Mouse (Mus musculus) CD4-positive, CD25-positive, alpha-beta regulatory T cell, adult 2 months (primary cell): ENCODE results near the gene Men1.

Experiments
- DNase-seq: peaks from one replicate; pipeline ENCODE4 v3.0.0-alpha.2; 2012; ENCODE audit warnings: low read depth, low spot score

Gene Men1

DNA sequence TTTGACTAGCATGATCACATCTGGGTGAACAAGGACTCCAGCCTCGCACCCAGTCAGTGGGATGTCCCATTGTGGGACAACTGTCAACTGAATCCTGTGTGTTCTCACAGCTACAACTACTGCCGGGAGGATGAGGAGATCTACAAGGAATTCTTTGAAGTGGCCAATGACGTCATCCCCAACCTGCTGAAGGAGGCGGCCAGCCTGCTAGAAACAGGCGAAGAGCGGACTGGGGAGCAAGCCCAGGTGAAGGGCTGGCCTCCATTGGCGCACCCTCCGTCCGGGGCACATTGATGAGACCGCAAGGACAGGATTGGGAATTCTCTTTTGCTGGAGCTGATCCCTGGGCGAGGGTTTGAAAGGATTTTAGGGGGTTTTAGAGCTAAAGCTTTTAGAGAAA is 3.9 kb downstream of the Men1 start:
- DNase-seq = no peak

DNA sequence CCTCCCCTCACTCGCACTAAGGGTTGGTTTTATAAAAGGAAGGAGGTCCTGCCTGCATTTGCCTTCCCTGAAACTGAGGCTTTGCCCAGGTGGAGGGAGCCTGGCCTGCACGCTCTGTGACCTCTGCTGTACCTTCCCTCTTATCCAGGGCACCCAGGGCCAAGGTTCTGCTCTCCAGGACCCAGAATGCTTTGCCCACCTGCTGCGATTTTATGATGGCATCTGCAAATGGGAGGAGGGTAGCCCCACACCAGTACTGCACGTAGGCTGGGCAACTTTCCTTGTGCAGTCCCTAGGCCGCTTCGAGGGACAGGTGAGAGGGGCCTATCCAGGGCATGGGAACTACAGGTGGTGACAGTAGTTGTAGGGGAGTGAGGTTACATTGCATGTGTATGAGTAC is 4.4 kb downstream of the Men1 start:
- DNase-seq = no peak

DNA sequence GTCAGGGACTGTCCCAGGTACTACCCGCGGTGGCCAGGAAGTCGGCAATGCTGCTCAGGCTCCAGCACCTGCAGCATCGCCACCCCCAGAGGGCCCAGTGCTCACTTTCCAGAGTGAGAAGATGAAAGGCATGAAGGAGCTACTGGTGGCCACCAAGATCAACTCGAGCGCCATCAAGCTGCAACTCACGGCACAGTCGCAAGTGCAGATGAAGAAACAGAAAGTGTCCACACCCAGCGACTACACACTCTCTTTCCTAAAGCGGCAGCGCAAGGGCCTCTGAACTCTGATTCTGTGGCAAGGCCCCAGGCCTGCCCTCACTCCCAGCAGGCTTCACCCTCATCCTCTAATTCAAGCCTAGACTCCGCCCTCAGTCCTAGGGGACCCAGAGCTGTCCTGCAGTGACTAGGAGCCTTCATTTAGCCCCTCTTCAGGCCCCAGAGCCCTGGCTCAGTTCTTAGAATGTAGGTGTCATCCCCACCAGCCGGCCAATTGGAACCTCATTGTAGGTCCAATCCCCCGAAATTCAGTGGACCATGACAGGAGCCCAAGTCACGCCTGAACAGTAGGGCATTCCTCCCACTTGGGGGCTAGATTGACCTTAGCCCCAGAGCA is 5.2 kb downstream of the Men1 start:
- peak; percentile 92 for DNase-seq

DNA sequence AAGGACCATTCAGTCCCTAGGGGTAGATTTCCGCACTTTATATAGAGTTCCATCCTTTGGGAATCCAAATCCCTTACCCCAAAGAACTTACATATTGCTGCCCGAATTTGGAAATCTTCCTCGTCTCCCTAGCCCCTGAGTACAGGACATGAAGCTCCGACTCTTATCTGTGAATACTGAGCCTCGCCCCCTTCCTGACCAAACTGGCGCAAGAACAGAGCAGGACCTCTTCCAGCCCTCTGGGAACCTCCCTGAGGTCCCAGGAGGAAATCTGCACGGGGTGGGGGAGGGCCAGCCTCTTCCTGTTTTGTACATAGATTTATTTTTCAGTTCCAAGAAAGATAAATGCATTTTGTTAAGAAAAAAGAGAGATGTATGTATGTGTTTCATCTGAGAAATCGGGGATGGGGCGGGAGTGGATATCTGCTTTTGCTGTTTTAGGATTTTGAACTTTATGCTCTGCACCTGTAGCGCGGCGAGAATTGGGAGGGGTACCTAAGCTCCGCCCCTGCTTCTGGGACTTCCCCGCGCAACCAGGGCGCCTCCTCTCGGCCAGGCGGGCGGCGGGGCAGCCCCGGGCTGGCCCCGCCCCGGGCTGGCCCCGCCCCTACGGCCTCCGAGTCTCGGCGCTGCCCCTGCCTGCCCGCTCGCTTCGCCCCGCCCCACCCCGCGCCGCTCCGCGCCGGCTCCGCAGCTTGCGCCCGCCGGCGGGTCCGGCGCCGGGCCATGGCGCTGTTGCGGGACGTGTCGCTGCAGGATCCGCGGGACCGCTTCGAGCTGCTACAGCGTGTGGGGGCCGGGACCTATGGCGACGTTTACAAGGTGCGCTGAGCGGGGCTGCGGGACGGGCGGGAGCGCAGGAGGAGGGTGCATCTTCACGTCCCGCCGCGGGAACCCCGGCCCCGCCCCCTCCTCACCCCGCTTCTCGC is 6.0 kb downstream of the Men1 start, which contains the start of gene Map4k2:
Map4k2 (plus strand) TSS at position 612 of the 929 bp plus-strand sequence.
- DNase-seq = peak; percentile 95

DNA sequence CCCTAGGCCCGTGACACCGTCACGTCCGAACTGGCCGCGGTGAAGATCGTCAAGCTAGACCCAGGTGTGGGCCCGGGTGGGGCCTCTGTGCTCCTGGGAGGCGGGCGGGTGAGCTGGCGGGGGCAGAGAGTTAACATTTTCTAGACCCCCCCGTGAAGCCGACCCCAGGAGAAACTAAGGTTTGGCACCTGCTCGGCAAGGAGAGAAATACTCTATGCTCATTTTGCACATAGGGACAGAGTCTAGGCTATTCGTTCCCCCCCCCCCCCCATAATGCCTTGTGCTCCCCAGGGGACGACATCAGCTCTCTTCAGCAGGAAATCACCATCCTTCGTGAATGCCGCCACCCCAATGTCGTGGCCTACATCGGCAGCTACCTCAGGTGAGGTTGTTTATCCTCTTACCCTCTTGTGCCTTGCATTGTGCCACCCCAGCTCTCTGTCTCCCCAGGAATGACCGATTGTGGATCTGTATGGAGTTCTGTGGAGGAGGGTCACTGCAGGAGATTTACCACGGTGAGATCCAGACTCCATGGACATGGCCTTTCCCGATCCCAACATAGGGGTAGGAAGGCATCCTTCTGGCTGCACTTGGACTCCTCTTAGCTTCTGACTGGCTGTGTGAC is 6.8 kb downstream of the Men1 start:
- peak; percentile 68 for DNase-seq

DNA sequence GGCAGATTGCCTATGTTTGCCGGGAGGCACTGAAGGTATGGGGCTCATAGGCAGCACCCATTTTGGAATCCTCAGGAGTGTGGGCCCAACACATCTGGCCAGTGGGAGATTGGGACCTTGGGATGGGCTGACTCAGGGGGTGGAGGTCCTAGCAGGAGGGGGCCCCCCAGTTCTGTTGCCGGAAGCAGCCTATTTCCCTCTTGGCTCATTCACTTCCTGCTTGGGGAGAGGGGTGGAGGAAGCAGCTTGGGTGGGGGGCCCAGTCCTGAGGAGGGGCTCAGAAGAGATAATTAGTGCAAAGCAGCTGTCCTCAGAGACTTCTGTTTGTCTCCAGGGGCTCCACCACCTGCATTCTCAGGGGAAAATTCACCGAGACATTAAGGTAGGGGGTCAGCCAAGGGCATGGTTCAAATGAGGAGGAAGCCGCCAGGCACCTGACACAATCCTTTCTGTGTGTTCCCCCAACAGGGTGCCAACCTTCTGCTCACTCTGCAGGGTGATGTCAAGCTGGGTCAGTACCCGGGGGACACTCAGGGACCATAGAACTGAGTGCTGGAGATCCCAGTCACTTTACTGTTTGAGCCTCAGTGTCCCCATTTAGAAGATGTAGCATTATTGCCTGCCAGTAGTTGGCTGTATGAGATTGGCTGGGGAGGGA is 7.6 kb downstream of the Men1 start:
- DNase-seq = peak; percentile 35

DNA sequence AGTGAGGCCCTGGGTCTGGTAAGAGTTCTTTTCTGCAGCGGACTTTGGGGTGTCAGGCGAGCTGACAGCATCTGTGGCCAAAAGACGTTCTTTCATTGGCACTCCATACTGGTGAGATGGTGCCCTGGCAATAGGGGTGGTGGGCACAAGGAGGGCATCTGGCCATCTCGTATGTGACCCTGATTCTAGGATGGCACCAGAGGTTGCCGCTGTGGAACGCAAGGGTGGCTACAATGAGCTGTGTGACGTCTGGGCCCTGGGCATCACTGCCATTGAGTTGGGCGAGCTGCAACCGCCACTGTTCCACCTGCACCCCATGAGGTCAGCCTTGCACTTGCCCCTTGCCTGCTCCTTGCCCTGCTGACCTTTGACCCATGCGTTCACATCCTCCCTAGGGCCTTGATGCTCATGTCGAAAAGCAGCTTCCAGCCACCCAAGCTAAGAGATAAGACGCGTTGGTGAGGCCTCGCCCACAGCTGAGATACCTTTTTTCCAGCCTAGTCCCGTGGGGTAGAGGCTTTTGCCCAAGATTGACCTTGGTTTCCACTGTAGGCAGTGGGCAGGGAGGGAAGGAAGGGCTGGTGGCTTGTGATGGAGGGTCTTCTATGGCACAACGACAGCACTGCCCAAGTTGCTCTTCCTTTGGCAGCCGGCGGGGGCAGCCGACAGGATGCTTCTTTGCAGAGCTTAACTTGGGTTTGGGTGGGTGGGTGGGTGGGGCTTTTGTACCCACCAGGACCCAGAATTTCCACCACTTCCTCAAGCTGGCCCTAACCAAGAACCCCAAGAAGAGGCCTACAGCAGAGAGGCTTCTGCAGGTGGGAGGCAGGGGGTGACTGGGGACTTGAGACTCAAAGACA is 8.5 kb downstream of the Men1 start:
- DNase-seq = peak; percentile 55

DNA sequence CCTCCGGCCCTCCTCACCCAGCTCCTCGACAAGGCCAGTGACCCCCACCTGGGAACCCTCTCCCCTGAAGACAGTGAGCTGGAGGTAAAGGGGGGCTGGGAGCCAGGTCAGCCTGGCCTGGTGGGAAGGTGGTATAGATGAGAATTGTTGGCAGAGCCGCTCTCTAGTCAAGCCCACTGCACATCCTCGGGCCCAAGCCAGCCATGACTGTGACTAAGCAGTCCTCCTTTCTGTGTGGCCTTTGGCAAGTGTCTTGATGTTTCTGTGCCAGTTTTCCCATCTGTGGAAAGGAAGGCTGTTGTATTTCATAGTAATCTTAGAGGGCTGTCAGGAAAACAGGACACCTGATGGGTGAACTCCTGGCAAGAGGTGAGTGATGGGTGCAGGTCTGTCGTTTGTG is 9.2 kb downstream of the Men1 start:
- DNase-seq = no peak

DNA sequence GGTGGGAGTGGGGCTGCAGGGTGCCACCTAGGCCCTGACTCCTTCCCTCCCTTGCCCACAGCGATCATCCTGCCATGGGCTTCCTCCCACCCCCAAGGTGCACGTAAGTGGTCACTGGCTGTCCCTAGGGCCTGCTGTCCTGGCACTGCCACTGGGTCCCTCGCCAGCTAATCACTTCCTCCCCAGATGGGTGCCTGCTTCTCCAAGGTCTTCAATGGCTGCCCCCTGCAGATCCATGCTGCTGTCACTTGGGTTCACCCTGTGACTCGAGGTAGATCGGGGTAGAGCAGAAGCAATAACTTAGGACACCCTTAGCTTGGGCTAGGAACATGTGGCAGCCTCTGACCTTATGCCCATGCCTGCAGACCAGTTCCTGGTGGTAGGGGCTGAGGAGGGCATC is 11.2 kb downstream of the Men1 start:
- DNase-seq = no peak

DNA sequence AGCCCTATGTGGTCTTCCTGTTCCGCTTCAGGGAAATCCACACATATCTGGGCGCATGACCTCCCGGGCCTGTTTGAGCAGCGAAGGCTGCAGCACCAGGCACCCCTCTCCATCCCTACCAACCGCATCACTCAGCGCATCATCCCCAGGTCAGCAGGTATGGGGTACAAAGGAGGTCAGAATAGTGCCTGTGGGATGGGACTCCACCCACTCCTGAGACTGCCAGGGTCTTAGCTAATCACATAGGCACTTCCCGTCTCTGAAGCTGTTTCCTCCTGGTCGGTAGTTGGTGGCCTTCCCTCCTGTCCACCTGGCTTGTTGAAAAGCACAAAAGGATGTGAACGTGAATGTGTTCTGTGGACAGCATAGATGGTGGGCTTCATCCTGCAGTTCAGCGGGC is 11.9 kb downstream of the Men1 start:
- DNase-seq = no peak

DNA sequence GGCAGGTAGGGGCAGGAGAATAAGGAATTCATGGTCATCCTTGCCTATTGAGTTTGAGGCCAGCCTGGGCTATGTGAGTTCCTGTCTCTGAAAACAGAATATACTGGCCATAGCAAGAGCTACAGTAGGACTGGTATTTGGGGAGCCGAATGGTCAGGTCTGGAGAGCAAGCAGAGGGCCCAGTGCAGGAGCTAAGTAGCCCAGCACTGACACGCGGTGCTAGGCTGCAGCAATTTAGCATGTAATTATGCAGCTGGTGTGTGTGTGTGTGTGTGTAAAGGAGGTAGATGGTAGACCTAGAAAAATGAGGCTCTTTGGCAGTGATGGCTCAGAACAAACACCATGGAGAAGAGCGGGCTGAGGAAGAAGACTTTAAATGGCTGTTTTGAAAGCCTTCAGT is 12.8 kb downstream of the Men1 start:
- no peak for DNase-seq

DNA sequence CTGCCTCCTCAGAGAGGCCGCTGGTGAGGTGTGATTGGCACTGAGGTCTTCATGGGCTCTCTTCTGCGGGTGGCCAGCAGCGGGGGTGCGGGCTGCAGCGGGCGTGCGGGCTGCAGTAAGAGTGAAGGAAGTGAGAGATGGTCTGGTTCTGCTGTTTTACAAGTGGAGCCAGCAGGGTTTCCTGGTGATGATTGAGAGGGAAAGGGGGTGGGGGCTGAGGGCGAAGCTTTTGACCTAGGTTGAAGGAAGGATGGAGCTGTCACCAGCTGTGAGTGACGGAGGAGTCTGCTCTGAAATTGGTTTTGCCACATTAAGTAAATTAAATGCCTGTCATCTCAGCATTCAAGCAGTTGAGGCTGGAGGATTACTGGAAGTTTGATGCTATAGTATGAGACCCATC is 13.9 kb downstream of the Men1 start:
- DNase-seq = no peak

DNA sequence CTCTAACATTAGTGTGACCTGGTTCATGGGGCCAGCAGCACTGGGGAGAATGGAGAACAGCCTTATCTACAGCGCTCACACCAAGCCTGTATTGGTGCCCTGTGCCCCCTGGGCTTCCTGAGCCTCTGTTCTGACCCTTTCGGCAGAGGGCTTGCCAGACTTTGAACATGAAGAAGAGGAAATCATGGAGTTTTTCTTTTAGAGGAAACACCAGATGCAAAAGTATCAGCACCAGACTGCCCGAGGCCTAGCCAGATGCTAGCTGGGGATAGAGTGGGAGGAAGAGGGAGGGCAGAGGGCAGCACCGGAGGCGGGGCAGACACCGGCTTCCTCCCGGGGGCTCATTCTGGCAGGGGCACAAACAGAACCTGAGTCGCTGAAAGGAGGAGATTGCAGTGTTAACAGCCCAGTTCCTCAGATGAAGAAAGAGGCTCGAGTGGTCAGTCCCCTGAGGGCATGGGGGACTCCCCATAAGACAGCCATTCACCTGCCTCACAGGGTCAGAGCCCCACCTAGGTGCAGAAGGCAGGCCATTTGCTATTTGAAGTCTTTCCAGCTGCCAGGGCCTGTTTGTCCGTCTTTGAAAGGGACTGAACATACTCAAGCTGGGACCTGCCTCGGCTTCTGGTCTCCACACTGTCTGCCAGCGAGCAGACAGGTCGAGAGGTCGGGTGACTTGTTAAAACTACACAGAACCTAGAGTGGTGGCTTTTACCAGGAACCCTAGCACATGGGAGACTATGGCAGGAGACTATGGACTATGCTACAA is 14.6 kb downstream of the Men1 start:
- no peak for DNase-seq

DNA sequence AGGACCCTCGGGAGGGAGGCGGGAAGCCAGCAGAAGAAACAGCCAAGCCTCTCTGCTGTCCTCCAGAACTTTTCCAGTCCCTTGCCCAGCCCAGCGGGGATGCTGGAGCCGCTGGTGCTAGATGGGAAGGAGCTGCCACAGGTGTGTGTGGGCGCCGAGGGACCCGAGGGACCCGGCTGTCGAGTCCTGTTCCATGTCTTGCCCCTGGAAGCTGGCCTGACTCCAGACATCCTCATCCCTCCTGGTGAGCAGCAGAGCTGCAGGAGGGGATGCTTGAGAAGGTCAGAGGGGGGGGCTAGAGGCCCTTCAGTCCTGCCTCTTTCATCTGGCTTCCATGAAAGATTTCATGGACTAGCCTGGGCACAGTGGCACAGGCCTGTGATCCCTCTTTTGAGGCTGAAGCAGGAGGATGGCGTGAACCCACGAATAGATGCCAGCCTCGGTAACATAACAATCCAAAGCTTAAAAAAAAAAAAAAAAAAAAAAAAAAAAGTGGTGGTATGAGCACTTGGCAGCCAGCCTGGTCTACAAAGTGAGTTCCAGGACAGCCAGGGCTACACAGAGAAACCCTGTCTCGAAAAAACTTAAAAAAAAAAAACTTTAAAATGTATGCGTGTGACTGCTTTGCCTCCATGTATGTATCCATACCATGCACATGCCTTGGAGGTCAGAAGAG is 16.8 kb downstream of the Men1 start:
- no peak for DNase-seq

DNA sequence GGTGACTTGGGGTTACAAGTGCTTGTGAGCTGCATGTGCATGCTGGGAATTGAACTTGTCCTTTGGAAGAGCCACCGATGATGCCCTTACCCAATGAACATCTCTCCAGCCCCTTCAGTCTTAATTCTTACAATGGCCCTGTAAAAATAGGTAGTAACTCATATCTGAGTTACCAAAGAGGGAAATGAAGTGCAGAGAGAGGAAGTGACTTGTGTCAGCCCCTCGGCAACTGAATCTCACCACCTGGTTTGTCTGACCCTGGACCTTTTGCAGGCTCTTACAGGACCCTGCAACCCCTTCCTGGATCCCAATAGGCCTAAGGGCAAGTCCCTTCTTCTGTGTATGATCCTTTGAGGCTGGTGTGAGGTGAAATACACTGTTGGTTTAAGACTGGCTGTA is 17.3 kb downstream of the Men1 start:
- DNase-seq = no peak

DNA sequence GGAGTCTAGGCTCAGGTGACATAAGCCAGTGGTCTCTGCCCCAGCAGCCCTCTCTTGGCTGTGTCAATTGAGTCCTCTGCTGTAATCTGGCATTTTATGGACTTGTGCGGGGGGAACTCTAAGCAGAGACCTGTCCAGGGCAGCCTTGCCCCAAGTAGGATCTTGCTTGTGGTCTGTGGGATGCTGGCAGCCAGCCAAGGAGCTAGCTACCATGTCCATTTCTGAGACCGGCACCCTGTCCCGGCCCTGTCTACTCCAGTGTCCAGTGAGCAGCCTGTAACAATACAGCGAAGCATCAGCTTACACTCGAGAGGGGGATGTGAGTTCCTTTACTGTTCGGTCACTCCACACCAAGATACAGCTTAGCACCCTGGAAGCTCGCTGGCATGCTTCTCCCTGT is 19.3 kb downstream of the Men1 start:
- DNase-seq = no peak

DNA sequence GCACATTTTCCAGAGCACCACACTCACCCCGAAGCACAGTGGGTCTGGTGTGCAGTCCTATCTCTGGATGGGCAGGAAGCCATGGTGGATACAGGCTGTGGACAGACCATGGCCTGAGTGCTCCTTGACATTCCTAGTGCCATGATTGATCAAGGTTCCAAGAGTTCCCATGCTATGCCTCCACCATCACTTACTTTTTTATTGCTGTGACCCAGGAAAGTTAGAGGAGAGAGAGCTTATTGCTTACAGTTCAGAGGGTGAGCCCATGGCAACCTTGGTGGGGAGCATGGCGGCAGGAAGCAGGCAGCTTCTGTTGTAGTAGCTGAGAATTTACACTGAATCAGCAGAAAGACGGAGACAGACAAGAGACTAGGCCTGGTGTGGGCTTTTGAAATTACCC is 26.5 kb downstream of the Men1 start:
- no peak for DNase-seq

DNA sequence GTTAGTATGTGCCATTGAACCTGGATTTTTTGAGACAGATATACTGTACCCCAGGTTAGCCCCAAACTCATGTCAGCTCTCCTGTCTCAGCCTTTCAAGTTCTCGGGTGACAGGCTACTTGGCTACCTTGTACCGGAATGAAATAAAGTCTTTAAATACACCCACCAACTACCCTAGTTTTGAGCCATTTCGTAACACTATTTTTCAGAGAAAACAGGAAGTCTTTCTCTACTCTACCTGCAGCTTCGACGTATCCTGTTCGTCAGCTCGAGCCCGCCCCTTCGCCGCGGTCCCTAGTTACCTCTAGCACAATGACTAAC is 28.3 kb downstream of the Men1 start:
- DNase-seq = no peak

DNA sequence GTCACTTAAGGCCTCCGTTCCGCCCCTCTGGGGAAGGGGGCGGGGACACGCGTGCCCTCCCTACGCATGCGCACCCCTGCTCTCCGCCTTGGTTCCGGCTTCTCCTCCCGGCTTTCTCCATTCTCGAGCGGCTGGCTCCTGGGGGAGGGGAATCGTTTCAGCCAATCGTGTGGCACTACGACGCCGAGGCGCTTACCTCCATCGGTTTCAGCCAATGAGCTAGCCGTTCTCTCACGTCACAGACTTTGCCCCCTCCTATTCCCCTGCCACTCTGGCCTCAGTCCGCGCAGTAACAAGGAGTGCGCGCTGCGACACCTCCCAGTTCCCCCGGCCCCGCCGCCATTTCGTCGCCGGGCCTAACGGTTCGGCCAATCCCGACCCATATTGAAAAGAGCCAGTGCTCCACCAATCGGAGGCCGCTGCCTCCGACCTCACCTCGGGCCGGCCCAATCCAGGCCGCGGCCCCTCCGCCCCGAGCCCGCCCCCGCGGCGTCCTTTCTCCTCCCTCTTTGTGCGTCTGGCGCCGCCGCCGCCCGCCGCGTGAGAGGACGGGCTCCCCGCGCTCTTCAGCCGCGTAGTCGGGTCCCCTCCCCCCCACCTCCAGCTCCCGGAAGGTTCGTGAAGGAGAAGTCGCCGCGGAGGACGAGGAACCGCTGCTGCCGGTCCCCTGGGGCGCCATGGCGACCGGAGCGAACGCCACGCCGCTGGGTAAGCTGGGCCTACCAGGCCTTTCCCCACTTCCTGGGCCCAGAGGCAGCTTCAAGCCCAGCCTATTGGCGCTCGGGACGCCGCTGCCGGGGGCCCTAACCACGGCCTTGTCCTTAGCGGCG is 28.8 kb downstream of the Men1 start, which contains the start of gene Sf1:
Sf1 (plus strand) TSS at position 280 of the 830 bp plus-strand sequence.
- DNase-seq = peak; percentile 100
